Mouse (Mus musculus) heart, embryonic 11.5 days (tissue): ENCODE measurements around the gene Rdh19. TPM values are rescaled to one million over a fixed set of nuclear protein-coding genes. Genes with fewer than 3 reads are reported as not detected.

Experiments used
- ATAC-seq: fragments of 200-750 bp; cut with Nextera tagmentation; replicated peaks from 2 replicates; pipeline ENCODE4 v1.8.0; 2017; ENCODE audit warnings: moderate library complexity; ENCODE audit not compliant: insufficient number of reproducible peaks, low FRiP score, low TSS enrichment
- H3K27ac ChIP-seq: fragments of 300-500 bp; sonication (generic); 2 replicates; pipeline ENCODE4 v1.5.1; 2014; ENCODE audit warnings: mild to moderate bottlenecking, low read depth, low read length
- H3K27me3 ChIP-seq: fragments of 300-500 bp; sonication (generic); 2 replicates; pipeline ENCODE4 v1.6.1; 2014; ENCODE audit warnings: mild to moderate bottlenecking, low read length, mixed read lengths; ENCODE audit not compliant: control insufficient read depth, insufficient read depth
- H3K36me3 ChIP-seq: fragments of 300-500 bp; sonication (generic); 2 replicates; pipeline ENCODE4 v1.6.1; 2014; ENCODE audit warnings: mild to moderate bottlenecking, low read length, moderate library complexity, mixed read lengths; ENCODE audit not compliant: control insufficient read depth, insufficient read depth
- H3K4me1 ChIP-seq: fragments of 300-500 bp; sonication (generic); 2 replicates; pipeline ENCODE4 v1.6.1; 2014; ENCODE audit warnings: low read length; ENCODE audit not compliant: control insufficient read depth, insufficient read depth
- H3K4me2 ChIP-seq: fragments of 300-500 bp; sonication (generic); 2 replicates; pipeline ENCODE4 v1.6.1; 2014; ENCODE audit warnings: mild to moderate bottlenecking, moderate library complexity
- H3K4me3 ChIP-seq: fragments of 300-500 bp; sonication (generic); 2 replicates; pipeline ENCODE4 v1.5.1; 2014; ENCODE audit warnings: low read depth, low read length
- H3K9ac ChIP-seq: fragments of 300-500 bp; sonication (generic); 2 replicates; pipeline ENCODE4 v1.6.1; 2014; ENCODE audit warnings: mild to moderate bottlenecking, low read depth, low read length, moderate library complexity
- H3K9me3 ChIP-seq: fragments of 300-500 bp; sonication (generic); replicated peaks from 2 replicates; pipeline ENCODE4 v1.6.1; 2016; ENCODE audit warnings: low read length; ENCODE audit not compliant: control insufficient read depth
- WGBS: fragments of 180-500 bp; shearing (Covaris S2); extraction: QIAGEN DNeasy Blood & Tissue Kit; methylation state at CpG from one replicate; pipeline ENCODE4 v1.1.7; 2014; ENCODE audit not compliant: insufficient replicate concordance; 5-methylcytosine and 5-hydroxymethylcytosine counted together
- polyA plus RNA-seq: library from polyadenylated mRNA; unstranded; fragments of >200 nt; fragmentation: Nextera tagmentation; extraction: Ambion mirVana; gene quantifications from 2 replicates; pipeline ENCODE4 v1.2.1, GENCODE M21; 2014

Gene Rdh19
- polyA plus RNA-seq, 1 experiment from 2014 or later = not detected

GRCm38 (mm10) chr10:127903116-127903515 lies 53.4 kb downstream of the Rdh19 start:
- Histone ChIP-seq H3K27me3 (no peaks in the 10 kb centered on the region; the same call in 1 of the 2 replicates), H3K9me3 (no peaks in the 10 kb centered on the region), H3K4me2 (no peak overlapping the region), H3K27ac (no peak overlapping the region), H3K4me3 (no peak overlapping the region), H3K4me1 (no peaks in the 10 kb centered on the region), H3K9ac (no peak overlapping the region), H3K36me3 (no peaks in the 10 kb centered on the region)
- 33% methylated on average over 1 of the region's 1 CpGs for WGBS
- no peak for ATAC-seq

GRCm38 (mm10) chr10:127904718-127905446 lies 55.2 kb downstream of the Rdh19 start:
- 68% methylated on average over 7 of the region's 7 CpGs for WGBS
- H3K9me3 ChIP-seq = no peaks in the 10 kb centered on the region
- no peak overlapping the region for H3K9ac ChIP-seq
- no peak overlapping the region for H3K4me3 ChIP-seq
- no peaks in the 10 kb centered on the region for H3K4me1 ChIP-seq
- H3K4me2 ChIP-seq = no peak overlapping the region
- no peaks in the 10 kb centered on the region for H3K36me3 ChIP-seq
- no peak for ATAC-seq
- no peaks in the 10 kb centered on the region; the same call in 1 of the 2 replicates for H3K27me3 ChIP-seq
- no peak overlapping the region for H3K27ac ChIP-seq

GRCm38 (mm10) chr10:127906138-127906537 lies 56.4 kb downstream of the Rdh19 start:
- Histone ChIP-seq H3K4me1 (no peaks in the 10 kb centered on the region), H3K27me3 (no peaks in the 10 kb centered on the region; the same call in 1 of the 2 replicates), H3K27ac (no peak overlapping the region), H3K4me3 (no peak overlapping the region), H3K4me2 (no peak overlapping the region), H3K36me3 (no peaks in the 10 kb centered on the region), H3K9ac (no peak overlapping the region), H3K9me3 (no peaks in the 10 kb centered on the region)
- WGBS = 75% methylated on average over 2 of the region's 2 CpGs
- ATAC-seq = no peak

- ATAC-seq = no peak
- no peak overlapping the region for H3K9ac ChIP-seq
- no peaks in the 10 kb centered on the region for H3K4me1 ChIP-seq
- no peak overlapping the region for H3K27ac ChIP-seq
- H3K4me3 ChIP-seq = no peak overlapping the region
- no peaks in the 10 kb centered on the region for H3K27me3 ChIP-seq
- H3K9me3 ChIP-seq = no peaks in the 10 kb centered on the region
- H3K4me2 ChIP-seq = no peak overlapping the region
- no peaks in the 10 kb centered on the region for H3K36me3 ChIP-seq
Measured at GRCm38 (mm10) chr10:127907386-127907951, 57.7 kb downstream of the Rdh19 start.

Other genes starting within 250 kb of the Rdh19 start
- gene Lrp1, start 228.8 kb upstream of the Rdh19 start, polyA plus RNA-seq = 32.8 and 34.6 TPM in 2 replicates
- 21.0 and 27.1 TPM in 2 replicates for gene Stat6, start 206.9 kb upstream of the Rdh19 start, polyA plus RNA-seq
- 6.7 and 8.4 TPM in 2 replicates for gene Nemp1, start 183.0 kb upstream of the Rdh19 start, polyA plus RNA-seq
- gene Nab2, start 181.4 kb upstream of the Rdh19 start, polyA plus RNA-seq = 7.9 and 10.1 TPM in 2 replicates
- 0.14 and 0.49 TPM in 2 replicates for gene Myo1a, start 144.8 kb upstream of the Rdh19 start, polyA plus RNA-seq
- gene Tac2, start 125.5 kb upstream of the Rdh19 start, polyA plus RNA-seq = 3.7 and 6.4 TPM in 2 replicates
- gene Zbtb39, start 110.4 kb upstream of the Rdh19 start, polyA plus RNA-seq = 3.1 and 4.2 TPM in 2 replicates
- gene Gpr182, start 98.2 kb upstream of the Rdh19 start, polyA plus RNA-seq = 9.1 and 9.2 TPM in 2 replicates
- gene Rdh1, start 90.2 kb upstream of the Rdh19 start, polyA plus RNA-seq = 0.10 TPM in 1 of 2 replicates, not detected in the other
- 0.10 TPM in 1 of 2 replicates, not detected in the other for gene Rdh16f1, start 90.1 kb upstream of the Rdh19 start, polyA plus RNA-seq
- gene Rdh9, start 73.5 kb upstream of the Rdh19 start, polyA plus RNA-seq = 0.18 TPM in 1 of 2 replicates, not detected in the other
- not detected in 2 replicates for gene Rdh16, start 48.8 kb upstream of the Rdh19 start, polyA plus RNA-seq
- gene Rdh16f2, start 16.5 kb downstream of the Rdh19 start, polyA plus RNA-seq = not detected in 2 replicates
- gene Rdh7, start 38.9 kb downstream of the Rdh19 start, polyA plus RNA-seq = not detected in 2 replicates
- not detected in 2 replicates for gene Sdr9c7, start 48.6 kb downstream of the Rdh19 start, polyA plus RNA-seq
- gene Hsd17b6, start 157.7 kb downstream of the Rdh19 start, polyA plus RNA-seq = not detected in 2 replicates
- gene Prim1, start 165.2 kb downstream of the Rdh19 start, polyA plus RNA-seq = 56.0 and 61.4 TPM in 2 replicates
- 678 and 713 TPM in 2 replicates for gene Naca, start 185.6 kb downstream of the Rdh19 start, polyA plus RNA-seq
- gene Ptges3, start 209.0 kb downstream of the Rdh19 start, polyA plus RNA-seq = 354 and 377 TPM in 2 replicates
- gene Atp5b, start 233.3 kb downstream of the Rdh19 start, polyA plus RNA-seq = 4,523 and 4,948 TPM in 2 replicates
- 10.9 and 21.7 TPM in 2 replicates for gene Baz2a, start 241.6 kb downstream of the Rdh19 start, polyA plus RNA-seq